Mouse (Mus musculus) lung, postnatal 0 days (tissue): ENCODE measurements around the gene Eid2b. TPM values are rescaled to one million over a fixed set of nuclear protein-coding genes. Genes with fewer than 3 reads are reported as not detected.

ENCODE experiments used
- ATAC-seq: fragments of 200-750 bp; cut with Nextera tagmentation; 2 replicates; pipeline ENCODE4 v1.8.0; 2017; ENCODE audit warnings: moderate library complexity
- DNase-seq: peaks from one replicate; pipeline ENCODE4 v3.0.0-alpha.2; 2016; ENCODE audit warnings: low spot score
- H3K27ac ChIP-seq: fragments of 300-500 bp; sonication (generic); 2 replicates; pipeline ENCODE4 v1.5.1; 2014; ENCODE audit warnings: antibody characterized with exemption, mild to moderate bottlenecking, low read length, mixed read lengths
- H3K27me3 ChIP-seq: fragments of 300-500 bp; sonication (generic); replicated peaks from 2 replicates; pipeline ENCODE4 v1.6.1; 2014; ENCODE audit warnings: low read length, mixed read lengths; ENCODE audit not compliant: insufficient read depth
- H3K36me3 ChIP-seq: fragments of 300-500 bp; sonication (generic); 2 replicates; pipeline ENCODE4 v1.6.1; 2014; ENCODE audit warnings: low read length, mixed read lengths; ENCODE audit not compliant: insufficient read depth
- H3K4me1 ChIP-seq: fragments of 300-500 bp; sonication (generic); 2 replicates; pipeline ENCODE4 v1.6.1; 2014; ENCODE audit warnings: antibody characterized with exemption, low read depth, low read length, mixed read lengths; ENCODE audit not compliant: insufficient read depth
- H3K4me2 ChIP-seq: fragments of 300-500 bp; sonication (generic); replicated peaks from 2 replicates; pipeline ENCODE4 v1.6.1; 2014; ENCODE audit warnings: low read depth, mild to moderate bottlenecking, low read length, moderate library complexity, mixed read lengths
- H3K4me3 ChIP-seq: fragments of 300-500 bp; sonication (generic); 2 replicates; pipeline ENCODE4 v1.5.1; 2014; ENCODE audit warnings: low read depth, low read length
- H3K9ac ChIP-seq: fragments of 300-500 bp; sonication (generic); replicated peaks from 2 replicates; pipeline ENCODE4 v1.6.1; 2014; ENCODE audit warnings: low read depth, mild to moderate bottlenecking
- H3K9me3 ChIP-seq: fragments of 300-500 bp; sonication (generic); 2 replicates; pipeline ENCODE4 v1.6.1; 2016; ENCODE audit warnings: low read length, mixed read lengths
- CTCF ChIP-seq: IDR thresholded peaks from 2 replicates; pipeline ENCODE4 v1.5.1; 2016; ENCODE audit warnings: antibody characterized with exemption, mild to moderate bottlenecking
- EP300 ChIP-seq: IDR thresholded peaks from 2 replicates; pipeline ENCODE4 v1.6.1; 2016; ENCODE audit warnings: antibody characterized with exemption, mild to moderate bottlenecking, control low read depth
- WGBS: fragments of 180-500 bp; shearing (Covaris S2); extraction: QIAGEN DNeasy Blood & Tissue Kit; methylation state at CpG from one replicate; pipeline ENCODE4 v1.1.7; 2014; 5-methylcytosine and 5-hydroxymethylcytosine counted together
- polyA plus RNA-seq: library from polyadenylated mRNA; unstranded; fragments of >200 nt; fragmentation: Nextera tagmentation; extraction: Ambion mirVana; gene quantifications from 2 replicates; pipeline ENCODE4 v1.2.1, GENCODE M21; 2015

Gene Eid2b
- polyA plus RNA-seq, 1 experiment from 2014 or later, result 12.9 TPM

DNA sequence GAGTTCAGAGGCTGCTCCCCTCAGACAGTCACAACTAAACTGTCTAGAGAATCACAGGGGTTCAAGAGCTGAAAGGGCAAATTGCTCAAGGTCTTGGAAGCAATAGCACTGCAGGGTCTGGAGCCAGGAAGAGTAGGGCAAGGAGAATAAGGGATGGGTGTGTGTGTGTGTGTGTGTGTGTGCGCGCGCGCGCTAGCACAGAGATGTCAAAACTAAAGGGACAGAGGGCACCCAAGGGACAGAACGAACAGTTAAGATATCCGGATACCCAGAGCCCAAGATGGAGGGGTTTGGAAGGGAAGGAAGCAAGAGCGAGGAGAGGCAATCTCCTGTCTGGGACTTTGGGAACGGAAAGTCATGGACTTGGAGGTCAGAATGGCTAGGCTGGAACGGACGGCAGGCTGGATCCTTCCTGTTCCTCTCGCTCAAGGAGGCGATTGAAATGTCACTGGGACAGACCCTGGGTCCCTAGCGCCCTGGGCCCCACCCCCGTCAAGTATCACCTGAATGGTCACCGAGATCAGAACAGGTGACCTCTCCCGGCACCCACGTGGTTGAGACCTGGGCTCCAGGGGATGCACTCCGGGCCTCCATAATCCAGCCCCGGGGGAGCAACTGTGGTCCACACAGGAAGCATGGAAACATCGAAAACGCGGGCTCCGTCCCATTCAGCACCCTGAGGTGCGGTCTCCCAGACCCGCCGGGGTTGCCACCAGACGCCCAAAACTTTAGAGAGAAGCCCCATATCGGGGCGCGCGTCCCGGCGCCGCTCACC is 33.8 kb downstream of the Eid2b start:
- peak overlapping the region; percentile 84 for H3K4me3 ChIP-seq
- H3K4me2 ChIP-seq, result peak overlapping the region; percentile 93
- no peak for TF ChIP-seq EP300
- TF ChIP-seq CTCF, result no peak
- H3K27ac ChIP-seq, result peak overlapping the region; percentile 48; the same call in 1 of the 2 replicates
- no peaks in the 10 kb centered on the region; the same call in 1 of the 2 replicates for H3K4me1 ChIP-seq
- DNase-seq (peak; percentile 34), ATAC-seq (peak; percentile 53)
- H3K36me3 ChIP-seq, result peaks cover 23% of the 10 kb centered on the region; the same call in 1 of the 2 replicates
- H3K9me3 ChIP-seq, result no peaks in the 10 kb centered on the region
- H3K9ac ChIP-seq, result peak overlapping the region; percentile 66
- WGBS, result 4% methylated on average over 34 of the region's 35 CpGs
- H3K27me3 ChIP-seq, result no peaks in the 10 kb centered on the region

- peak; percentile 99 for ATAC-seq
- Histone ChIP-seq H3K4me3 (peak within 1 kb of the TSS; percentile 84), H3K4me2 (peak within 1 kb of the TSS; percentile 93), H3K4me1 (no peaks in the 10 kb centered on the region; the same call in 1 of the 2 replicates), H3K36me3 (peaks cover 27% of the 10 kb centered on the region; the same call in 1 of the 2 replicates), H3K9me3 (no peaks in the 10 kb centered on the region), H3K27ac (peak within 1 kb of the TSS; percentile 48; the same call in 1 of the 2 replicates), H3K27me3 (no peaks in the 10 kb centered on the region), H3K9ac (peak within 1 kb of the TSS; percentile 66)
- under 1% methylated on average over 33 of the region's 45 CpGs for WGBS
- TF ChIP-seq EP300 (peak; percentile 17; the same call in 1 of the 2 replicates), CTCF (peak; percentile 31)
- DNase-seq, result peak; percentile 99
Observed at GRCm38 (mm10) chr7:28311926-28312543, 34.5 kb downstream of the Eid2b start, which contains the start of gene Timm50. Gene Timm50, minus strand, starts transcription at chr7:28312072.

DNA sequence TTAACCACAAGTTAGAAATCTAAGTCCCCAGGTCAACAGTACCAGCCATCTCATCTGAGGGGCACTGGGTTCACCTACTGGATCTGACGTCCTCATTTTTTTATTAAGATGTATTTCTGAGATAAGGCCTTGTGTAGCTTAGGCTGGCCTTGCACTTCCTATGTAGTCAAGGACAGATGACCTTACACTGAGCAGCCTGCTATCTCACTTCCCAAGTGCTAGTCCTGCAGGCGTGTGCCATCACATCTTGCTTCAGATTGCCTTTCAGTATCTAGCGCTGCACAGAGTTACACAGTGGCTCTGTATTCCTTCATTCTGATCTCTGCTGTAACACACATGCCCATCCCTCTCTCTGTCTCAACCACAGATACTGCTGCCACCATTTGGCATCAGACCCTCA is 40.5 kb downstream of the Eid2b start:
- H3K27ac ChIP-seq, result no peak overlapping the region
- H3K27me3 ChIP-seq, result no peaks in the 10 kb centered on the region
- H3K9me3 ChIP-seq, result no peaks in the 10 kb centered on the region
- TF ChIP-seq CTCF, result no peak
- no peak for TF ChIP-seq EP300
- no peak overlapping the region for H3K9ac ChIP-seq
- DNase-seq (no peak), ATAC-seq (no peak)
- H3K4me1 ChIP-seq, result no peaks in the 10 kb centered on the region
- H3K4me3 ChIP-seq, result no peak overlapping the region
- WGBS, result 79% methylated on average over 3 of the region's 3 CpGs
- no peak overlapping the region for H3K4me2 ChIP-seq
- H3K36me3 ChIP-seq, result peaks cover 68% of the 10 kb centered on the region

GRCm38 (mm10) chr7:28318714-28319113 is 41.2 kb downstream of the Eid2b start:
- H3K27me3 ChIP-seq, result no peaks in the 10 kb centered on the region
- DNase-seq (no peak), ATAC-seq (no peak)
- H3K36me3 ChIP-seq, result peaks cover 74% of the 10 kb centered on the region
- no peak overlapping the region for H3K4me2 ChIP-seq
- WGBS, result 91% methylated on average over 17 of the region's 17 CpGs
- no peak overlapping the region for H3K27ac ChIP-seq
- TF ChIP-seq CTCF (no peak), EP300 (no peak)
- no peak overlapping the region for H3K9ac ChIP-seq
- no peaks in the 10 kb centered on the region for H3K4me1 ChIP-seq
- no peaks in the 10 kb centered on the region for H3K9me3 ChIP-seq
- no peak overlapping the region for H3K4me3 ChIP-seq

- Histone ChIP-seq H3K36me3 (peaks cover 76% of the 10 kb centered on the region), H3K9ac (no peak overlapping the region), H3K27ac (no peak overlapping the region), H3K4me3 (no peak overlapping the region), H3K9me3 (no peaks in the 10 kb centered on the region), H3K27me3 (no peaks in the 10 kb centered on the region), H3K4me1 (no peaks in the 10 kb centered on the region), H3K4me2 (no peak overlapping the region)
- ATAC-seq (no peak), DNase-seq (no peak)
- TF ChIP-seq EP300 (no peak), CTCF (no peak)
- 90% methylated on average over 15 of the region's 15 CpGs for WGBS
Observed at GRCm38 (mm10) chr7:28321974-28322720, 44.6 kb downstream of the Eid2b start.

- TF ChIP-seq CTCF (no peak), EP300 (no peak)
- 93% methylated on average over 8 of the region's 8 CpGs for WGBS
- ATAC-seq (no peak), DNase-seq (no peak)
- Histone ChIP-seq H3K36me3 (peaks cover 69% of the 10 kb centered on the region), H3K4me3 (no peak overlapping the region), H3K4me2 (no peak overlapping the region), H3K9ac (no peak overlapping the region), H3K27ac (no peak overlapping the region), H3K4me1 (no peaks in the 10 kb centered on the region), H3K9me3 (no peaks in the 10 kb centered on the region), H3K27me3 (no peaks in the 10 kb centered on the region)
Observed at GRCm38 (mm10) chr7:28325293-28325692, 47.8 kb downstream of the Eid2b start.
